26 mouse cellular contexts compared by ENCODE assay signal in genomic region chr5:49557436-49557835, GRCm38 (mm10). TPM values are rescaled to one million over a fixed set of nuclear protein-coding genes. Genes with fewer than 3 reads are reported as not detected.
"Had no signal": no experiment of that assay in that cellular context is flagged by ENCODE, and none has a peak within 500 bp of the region (broad histone marks: within the 10 kb centered on the region; RNA-seq: fewer than 3 reads in every experiment).

No protein-coding gene starts in this region.

- DNase-seq: cerebellum, adult 9-10 months; cerebellum, adult 9-11 months; cerebellum, postnatal 10 days; cerebellum, postnatal 14 days; cerebellum, postnatal 25 days; cerebellum, postnatal 36 days; embryo, embryonic 11 days; gastrocnemius, adult 2 months; gastrocnemius, postnatal 10 days; gastrocnemius, postnatal 14 days; gastrocnemius, postnatal 25 days; gastrocnemius, postnatal 36 days; heart, adult 18-20 months; heart, adult 2 months had no signal

- H3K4me3 ChIP-seq: embryonic facial prominence, embryonic 10.5 days; embryonic facial prominence, embryonic 12.5 days; embryonic facial prominence, embryonic 13.5 days; embryonic facial prominence, embryonic 15.5 days; erythroblast, embryonic 14.5 days; forebrain, embryonic 10.5 days; forebrain, embryonic 12.5 days; forebrain, embryonic 13.5 days; forebrain, embryonic 15.5 days; gastrocnemius, adult 2 months; heart, adult 2 months had no signal

- H3K9ac ChIP-seq: embryonic facial prominence, embryonic 12.5 days; embryonic facial prominence, embryonic 13.5 days; embryonic facial prominence, embryonic 15.5 days; forebrain, embryonic 12.5 days; forebrain, embryonic 13.5 days; forebrain, embryonic 15.5 days; forebrain, postnatal 0 days had no signal

- H3K4me1 ChIP-seq: embryonic facial prominence, embryonic 10.5 days; embryonic facial prominence, embryonic 12.5 days; embryonic facial prominence, embryonic 13.5 days; embryonic facial prominence, embryonic 15.5 days; forebrain, embryonic 10.5 days; forebrain, embryonic 12.5 days; forebrain, embryonic 13.5 days; forebrain, embryonic 15.5 days had no signal

- H3K36me3 ChIP-seq: embryonic facial prominence, embryonic 10.5 days; embryonic facial prominence, embryonic 12.5 days; embryonic facial prominence, embryonic 13.5 days; embryonic facial prominence, embryonic 15.5 days; forebrain, embryonic 10.5 days; forebrain, embryonic 12.5 days; forebrain, embryonic 15.5 days had no signal

- H3K9me3 ChIP-seq: embryonic facial prominence, embryonic 10.5 days; embryonic facial prominence, embryonic 12.5 days; embryonic facial prominence, embryonic 13.5 days; embryonic facial prominence, embryonic 15.5 days; forebrain, embryonic 10.5 days; forebrain, embryonic 12.5 days; forebrain, embryonic 13.5 days; forebrain, embryonic 15.5 days had no signal

- H3K27me3 ChIP-seq: embryonic facial prominence, embryonic 12.5 days; embryonic facial prominence, embryonic 13.5 days; embryonic facial prominence, embryonic 15.5 days; forebrain, embryonic 12.5 days; forebrain, embryonic 13.5 days; forebrain, embryonic 15.5 days had no signal

- H3K27ac ChIP-seq: embryonic facial prominence, embryonic 10.5 days; embryonic facial prominence, embryonic 12.5 days; embryonic facial prominence, embryonic 13.5 days; embryonic facial prominence, embryonic 15.5 days; forebrain, embryonic 10.5 days; forebrain, embryonic 12.5 days; forebrain, embryonic 13.5 days; forebrain, embryonic 15.5 days; gastrocnemius, adult 2 months; heart, adult 2 months had no signal

RNA-seq across cellular contexts. Expression of gene Kcnip4, which starts 32.7 kb away (rescaled TPM):
- total RNA-seq: gastrocnemius, adult 18-20 months; granulocyte monocyte progenitor cell, adult 5-6 weeks; heart, adult 2 months had no signal
- polyA plus RNA-seq: erythroblast, embryonic 14.5 days had no signal
